Mouse (Mus musculus) neural tube, embryonic 14.5 days (tissue): Measurements from ENCODE around the gene Gm6034. TPM values are rescaled to one million over a fixed set of nuclear protein-coding genes. Genes with fewer than 3 reads are reported as not detected.
"Not testable (repeated sequence)": the region's sequence is repeated elsewhere in the genome, so short reads cannot be mapped to it uniquely, and the experiment has no call there.

Experiments used
- ATAC-seq: fragments of 200-750 bp; cut with Nextera tagmentation; 2 replicates; pipeline ENCODE4 v1.8.0; 2017; ENCODE audit warnings: low read depth, mild to moderate bottlenecking, moderate TSS enrichment, moderate library complexity
- H3K27ac ChIP-seq: fragments of 300-500 bp; sonication (generic); 2 replicates; pipeline ENCODE4 v1.5.1; 2014; ENCODE audit warnings: low read depth, mild to moderate bottlenecking, control low read depth, low read length, moderate library complexity, mixed read lengths
- H3K27me3 ChIP-seq: fragments of 300-500 bp; sonication (generic); 2 replicates; pipeline ENCODE4 v1.6.1; 2014; ENCODE audit warnings: low read length; ENCODE audit not compliant: control insufficient read depth, insufficient read depth
- H3K36me3 ChIP-seq: fragments of 300-500 bp; sonication (generic); 2 replicates; pipeline ENCODE4 v1.6.1; 2014; ENCODE audit warnings: low read length, mixed read lengths; ENCODE audit not compliant: control insufficient read depth, insufficient read depth
- H3K4me1 ChIP-seq: fragments of 300-500 bp; sonication (generic); 2 replicates; pipeline ENCODE4 v1.6.1; 2014; ENCODE audit warnings: low read length; ENCODE audit not compliant: control insufficient read depth, insufficient read depth
- H3K4me2 ChIP-seq: fragments of 300-500 bp; sonication (generic); 2 replicates; pipeline ENCODE4 v1.6.1; 2014; ENCODE audit warnings: mild to moderate bottlenecking, low read depth, low read length, control low read depth
- H3K4me3 ChIP-seq: fragments of 300-500 bp; sonication (generic); 2 replicates; pipeline ENCODE4 v1.5.1; 2014; ENCODE audit warnings: low read depth, low read length, control low read depth, mixed read lengths
- H3K9ac ChIP-seq: fragments of 300-500 bp; sonication (generic); replicated peaks from 2 replicates; pipeline ENCODE4 v1.6.1; 2014; ENCODE audit warnings: low read depth, mild to moderate bottlenecking, control low read depth, low read length, mixed read lengths
- H3K9me3 ChIP-seq: fragments of 300-500 bp; sonication (generic); 2 replicates; pipeline ENCODE4 v1.6.1; 2016; ENCODE audit warnings: low read length; ENCODE audit not compliant: control insufficient read depth
- WGBS: fragments of 180-500 bp; shearing (Covaris S2); extraction: QIAGEN DNeasy Blood & Tissue Kit; methylation state at CpG from one replicate; pipeline ENCODE4 v1.1.7; 2014; 5-methylcytosine and 5-hydroxymethylcytosine counted together
- polyA plus RNA-seq: library from polyadenylated mRNA; unstranded; fragments of >200 nt; fragmentation: Nextera tagmentation; extraction: Ambion mirVana; gene quantifications from 2 replicates; pipeline ENCODE4 v1.2.1, GENCODE M21; 2014

Gene Gm6034
- polyA plus RNA-seq, result not detected in 2 replicates

DNA sequence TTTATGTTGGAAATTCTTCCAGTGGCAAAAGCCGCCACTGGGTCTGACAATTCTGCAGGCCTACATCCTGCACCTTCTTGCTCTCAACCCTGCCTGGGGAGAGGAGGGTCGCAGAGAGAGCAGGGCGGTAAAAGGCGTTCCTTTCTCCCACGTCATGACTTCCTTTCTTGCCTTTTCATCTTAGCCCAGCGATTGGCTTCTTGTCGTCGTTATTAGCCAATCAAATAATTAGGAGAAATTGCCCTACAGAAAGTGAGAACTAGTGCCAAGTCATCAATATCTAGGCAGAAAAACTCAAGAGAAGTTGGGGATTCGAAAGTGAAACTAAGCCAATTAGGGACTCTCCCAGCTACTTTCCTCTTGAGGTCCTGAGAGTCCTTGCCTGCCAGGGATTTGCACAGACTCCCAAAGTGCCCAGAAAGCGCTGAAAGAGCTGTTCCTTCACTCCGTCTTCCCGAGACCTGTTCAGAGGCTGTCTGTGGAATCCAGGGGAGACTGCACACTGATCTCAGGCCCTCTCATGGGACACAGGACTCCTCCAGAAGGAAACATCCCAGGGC lies at the start of gene Gm6034, which contains the start of gene H2-T22:
TSS of gene Gm6034 (plus strand) at position 352 of the 560 bp plus-strand sequence.
TSS of gene H2-T22 (minus strand) at position 138 of the 560 bp plus-strand sequence.
- ATAC-seq, result peak; percentile 97
- under 1% methylated on average over 12 of the region's 12 CpGs for WGBS

DNA sequence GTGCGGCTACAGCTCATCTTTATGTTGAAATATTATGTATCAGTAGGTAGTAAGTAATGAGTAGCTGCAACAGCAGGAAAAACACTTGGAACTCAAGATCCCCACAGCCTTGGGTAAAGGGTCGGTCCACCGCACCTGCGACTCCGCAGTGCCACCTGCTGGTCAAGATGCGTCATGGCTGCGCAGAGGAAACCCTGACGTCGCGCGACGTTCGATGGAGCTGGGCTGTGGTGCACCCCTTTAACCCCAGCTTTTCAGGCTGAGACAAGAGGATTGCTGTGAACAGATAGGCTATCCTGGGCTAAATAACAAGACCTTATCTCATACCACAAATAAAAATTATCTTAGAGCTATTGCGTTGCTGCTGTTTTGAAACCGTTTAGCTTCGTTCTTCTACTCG lies 49.1 kb upstream of the Gm6034 start:
- Histone ChIP-seq H3K27me3 (no peaks in the 10 kb centered on the region), H3K9me3 (no peaks in the 10 kb centered on the region), H3K9ac (no peak overlapping the region), H3K36me3 (peaks cover 5% of the 10 kb centered on the region; the same call in 1 of the 2 replicates), H3K4me3 (0 out of 2 replicates have a peak overlapping the region, but pooled peaks have one; percentile 11), H3K4me1 (0 out of 2 replicates have a peak, but pooled peaks cover 4% of the 10 kb centered on the region), H3K27ac (0 out of 2 replicates have a peak overlapping the region, but pooled peaks have one; percentile 29), H3K4me2 (peak overlapping the region; percentile 14; the same call in 1 of the 2 replicates)
- WGBS, result 7% methylated on average over 17 of the region's 17 CpGs
- peak; percentile 74 for ATAC-seq

More for the DNA sequence above, at the start of gene Gm6034, which contains the start of gene H2-T22:
- not testable (repeated sequence) for H3K9ac ChIP-seq, H3K27me3 ChIP-seq, H3K9me3 ChIP-seq, H3K4me1 ChIP-seq, H3K27ac ChIP-seq, H3K36me3 ChIP-seq
- Histone ChIP-seq H3K4me3 (peak within 1 kb of the TSS; percentile 29), H3K4me2 (peak within 1 kb of the TSS; percentile 64)

GRCm38 (mm10) chr17:35994175-35994878 lies 48.4 kb upstream of the Gm6034 start:
- 3% methylated on average over 31 of the region's 31 CpGs for WGBS
- H3K27ac ChIP-seq, result peak overlapping the region; percentile 63; the same call in 1 of the 2 replicates
- ATAC-seq, result peak; percentile 73

GRCm38 (mm10) chr17:35994879-35995240 lies 47.9 kb upstream of the Gm6034 start:
- H3K36me3 ChIP-seq, result no peaks in the 10 kb centered on the region
- no peaks in the 10 kb centered on the region for H3K27me3 ChIP-seq
- H3K4me3 ChIP-seq, result peak overlapping the region; percentile 61
- peak overlapping the region; percentile 46 for H3K4me2 ChIP-seq
- peak overlapping the region; percentile 60 for H3K9ac ChIP-seq
- 3% methylated on average over 14 of the region's 14 CpGs for WGBS
- 0 out of 2 replicates have a peak, but pooled peaks cover 4% of the 10 kb centered on the region for H3K4me1 ChIP-seq
- no peaks in the 10 kb centered on the region for H3K9me3 ChIP-seq
- no peak overlapping the region for H3K27ac ChIP-seq
- ATAC-seq, result no peak

More at GRCm38 (mm10) chr17:35994175-35994878, 48.4 kb upstream of the Gm6034 start:
- H3K9ac ChIP-seq, result peak overlapping the region; percentile 60
- H3K4me3 ChIP-seq, result peak overlapping the region; percentile 61
- H3K9me3 ChIP-seq, result no peaks in the 10 kb centered on the region
- no peaks in the 10 kb centered on the region for H3K27me3 ChIP-seq
- H3K4me2 ChIP-seq, result peak overlapping the region; percentile 46
- 0 out of 2 replicates have a peak, but pooled peaks cover 4% of the 10 kb centered on the region for H3K4me1 ChIP-seq
- no peaks in the 10 kb centered on the region for H3K36me3 ChIP-seq

- Histone ChIP-seq H3K36me3 (no peaks in the 10 kb centered on the region), H3K27ac (no peak overlapping the region), H3K4me3 (no peak overlapping the region), H3K9ac (no peak overlapping the region), H3K4me1 (0 out of 2 replicates have a peak, but pooled peaks cover 4% of the 10 kb centered on the region), H3K9me3 (no peaks in the 10 kb centered on the region), H3K4me2 (peak overlapping the region; percentile 11; the same call in 1 of the 2 replicates), H3K27me3 (no peaks in the 10 kb centered on the region)
- ATAC-seq, result peak; percentile 72
- 5% methylated on average over 11 of the region's 11 CpGs for WGBS
These were observed 45.8 kb upstream of the Gm6034 start for GRCm38 (mm10) chr17:35996949-35997348.

DNA sequence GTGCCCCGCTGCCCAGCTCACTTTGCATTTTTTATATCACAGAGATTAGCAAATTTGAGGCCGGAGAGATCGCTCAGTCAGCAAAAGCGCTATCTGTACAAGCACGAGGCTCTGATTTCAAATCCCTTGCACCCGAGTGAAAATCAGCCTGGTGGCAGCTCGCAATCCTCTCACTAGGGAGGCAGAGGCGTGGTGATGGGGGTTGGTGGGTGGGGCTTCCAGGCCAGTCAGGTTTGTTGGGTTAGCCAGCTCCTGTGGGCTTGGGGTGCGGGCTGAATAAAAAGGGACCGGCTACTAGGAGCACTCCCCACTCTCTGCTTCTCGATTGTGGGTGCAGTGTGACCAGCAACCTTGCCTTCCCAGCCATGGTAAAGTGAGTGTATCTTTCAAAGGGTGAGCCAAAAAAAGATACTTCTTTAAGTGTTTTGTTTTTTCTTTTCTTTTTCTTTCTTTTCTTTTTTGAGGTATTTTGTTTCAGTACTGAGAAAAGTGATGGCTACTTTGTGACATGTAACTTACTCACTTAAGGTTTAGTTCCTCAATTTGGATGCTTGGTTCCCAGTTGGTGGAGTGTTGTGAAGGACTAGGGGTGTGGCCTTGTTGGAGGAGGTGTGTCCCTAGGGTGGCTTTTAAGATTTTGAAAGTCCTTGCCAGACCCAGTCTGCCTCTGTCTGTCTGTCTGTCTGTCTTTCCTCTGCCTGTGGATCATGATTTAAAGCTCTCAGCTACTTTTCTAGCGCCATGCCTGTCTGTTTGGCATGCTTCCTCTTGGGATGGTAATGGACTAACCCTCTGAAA lies 44.8 kb upstream of the Gm6034 start:
- 0 out of 2 replicates have a peak, but pooled peaks cover 4% of the 10 kb centered on the region for H3K4me1 ChIP-seq
- H3K9ac ChIP-seq, result no peak overlapping the region
- H3K4me2 ChIP-seq, result no peak overlapping the region
- 59% methylated on average over 12 of the region's 12 CpGs for WGBS
- no peak overlapping the region for H3K27ac ChIP-seq
- H3K4me3 ChIP-seq, result no peak overlapping the region
- no peaks in the 10 kb centered on the region for H3K9me3 ChIP-seq
- no peaks in the 10 kb centered on the region for H3K27me3 ChIP-seq
- no peaks in the 10 kb centered on the region for H3K36me3 ChIP-seq
- no peak for ATAC-seq

GRCm38 (mm10) chr17:35998545-35999305 lies 44.0 kb upstream of the Gm6034 start:
- WGBS, result 98% methylated on average over 6 of the region's 6 CpGs

DNA sequence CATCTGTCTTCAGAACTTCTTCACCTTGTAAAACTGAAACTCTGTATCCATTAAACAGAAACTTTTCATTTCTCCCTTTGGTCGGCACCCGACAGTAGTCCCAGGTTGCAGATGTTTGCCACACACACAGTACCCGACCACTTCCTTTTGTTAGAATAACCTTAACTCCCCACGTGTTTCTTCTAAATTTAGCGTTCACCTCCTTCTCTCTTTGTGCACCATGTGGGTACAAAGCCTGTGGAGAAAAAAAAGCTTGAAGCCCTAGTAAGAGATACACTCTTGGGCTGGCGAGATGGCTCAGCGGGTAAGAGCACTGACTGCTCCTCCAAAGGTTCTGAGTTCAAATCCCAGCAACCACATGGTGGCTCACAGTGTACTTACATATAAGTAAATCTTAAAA lies 43.4 kb upstream of the Gm6034 start:
- Histone ChIP-seq H3K4me1 (0 out of 2 replicates have a peak, but pooled peaks cover 4% of the 10 kb centered on the region), H3K4me3 (no peak overlapping the region), H3K27me3 (no peaks in the 10 kb centered on the region), H3K9ac (no peak overlapping the region), H3K4me2 (no peak overlapping the region), H3K27ac (no peak overlapping the region), H3K36me3 (no peaks in the 10 kb centered on the region), H3K9me3 (no peaks in the 10 kb centered on the region)
- 88% methylated on average over 7 of the region's 7 CpGs for WGBS
- ATAC-seq, result no peak

More at GRCm38 (mm10) chr17:35998545-35999305, 44.0 kb upstream of the Gm6034 start:
- 0 out of 2 replicates have a peak, but pooled peaks cover 4% of the 10 kb centered on the region for H3K4me1 ChIP-seq
- H3K27ac ChIP-seq, result no peak overlapping the region
- no peak overlapping the region for H3K9ac ChIP-seq
- ATAC-seq, result no peak
- no peaks in the 10 kb centered on the region for H3K36me3 ChIP-seq
- no peaks in the 10 kb centered on the region for H3K27me3 ChIP-seq
- no peak overlapping the region for H3K4me2 ChIP-seq
- no peaks in the 10 kb centered on the region for H3K9me3 ChIP-seq
- H3K4me3 ChIP-seq, result no peak overlapping the region
